Mouse (Mus musculus) cerebellum, adult 2 months (tissue): ENCODE results near the gene Dpf1. TPM values are rescaled to one million over a fixed set of nuclear protein-coding genes. Genes with fewer than 3 reads are reported as not detected.

Experiments used
- DNase-seq, 2 experiments: peaks; one replicate each; pipeline ENCODE4 v3.0.0; 2021
- H3K27ac ChIP-seq: fragments of 200-500 bp; 2 replicates; pipeline ENCODE4 v1.5.1; 2012; ENCODE audit warnings: low read length, control low read depth, inconsistent platforms; ENCODE audit not compliant: insufficient read depth
- H3K27me3 ChIP-seq: fragments of 200-500 bp; 2 replicates; pipeline ENCODE4 v1.6.1; 2012; ENCODE audit warnings: inconsistent platforms, mild to moderate bottlenecking, low read length, moderate library complexity; ENCODE audit not compliant: control insufficient read depth, insufficient read depth
- H3K4me1 ChIP-seq: fragments of 200-500 bp; 2 replicates; pipeline ENCODE4 v1.6.1; 2011; ENCODE audit warnings: low read length; ENCODE audit not compliant: control insufficient read depth, insufficient read depth
- H3K4me3 ChIP-seq: fragments of 200-500 bp; replicated peaks from 2 replicates; pipeline ENCODE3; 2011; ENCODE audit warnings: mild to moderate bottlenecking, low read depth, low read length, control low read depth; ENCODE audit not compliant: insufficient read depth
- CTCF ChIP-seq: fragments of 200-500 bp; IDR thresholded peaks from 2 replicates; pipeline ENCODE4 v1.5.1; 2011; ENCODE audit warnings: low read depth, mild to moderate bottlenecking, control low read depth, low read length, moderate library complexity, borderline replicate concordance; ENCODE audit not compliant: insufficient read depth
- POLR2A ChIP-seq: fragments of 200-500 bp; IDR thresholded peaks from 2 replicates; pipeline ENCODE4 v1.6.1; 2011; ENCODE audit warnings: low read length, control low read depth, borderline replicate concordance; ENCODE audit not compliant: insufficient read depth
- WGBS: fragments of 180-500 bp; shearing (Covaris S2); methylation state at CpG from one replicate; pipeline ENCODE4 v1.1.7; 2018; 5-methylcytosine and 5-hydroxymethylcytosine counted together
- polyA plus RNA-seq: library from polyadenylated mRNA; depleted of rRNA; stranded (reverse); fragments of >200 nt; gene quantifications from 2 replicates; pipeline ENCODE4 v1.2.3, GENCODE M21; 2012

Dpf1 gene
- polyA plus RNA-seq, 1 experiment: 28.3 TPM

DNA sequence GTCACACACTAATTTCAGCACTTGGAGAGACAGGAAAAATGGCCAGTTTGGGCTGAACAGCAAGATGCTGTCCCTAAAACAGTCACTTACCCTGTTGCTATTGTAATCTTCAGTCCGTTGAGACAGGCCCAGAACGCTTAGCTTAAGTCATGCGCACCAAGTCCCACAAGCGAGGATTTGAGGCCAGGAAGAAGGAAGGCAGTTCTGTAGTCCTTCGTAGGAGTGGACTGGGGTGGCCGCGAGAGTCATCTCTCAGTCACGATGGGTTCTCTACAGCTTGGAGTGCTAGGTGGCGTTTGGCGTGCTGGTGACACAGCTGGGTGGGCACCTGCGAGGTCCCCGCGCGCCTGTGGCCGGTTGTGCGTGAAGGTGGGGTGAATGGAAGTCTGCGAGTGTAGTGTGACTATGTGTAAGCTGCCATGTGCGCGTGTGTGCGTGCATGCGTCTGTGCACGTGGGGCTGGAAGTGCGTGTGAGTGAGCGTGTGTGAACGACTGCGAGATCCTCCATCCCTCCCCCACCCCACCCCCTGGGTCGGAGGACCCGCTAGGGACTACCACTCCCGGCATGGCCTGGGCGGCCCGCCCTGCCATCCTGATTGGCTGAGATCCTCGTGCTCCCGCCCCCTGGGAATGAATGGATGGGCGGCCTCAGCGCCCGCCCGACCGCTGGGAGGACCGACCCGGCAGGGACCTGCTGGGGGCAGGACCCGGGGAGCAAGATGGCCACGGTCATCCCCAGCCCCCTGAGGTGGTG lies 3.8 kb downstream of the Dpf1 start:
- under 1% methylated on average over 42 of the region's 42 CpGs for whole genome bisulfite sequencing
- peak overlapping the region; percentile 63 for H3K4me3 ChIP-seq
- peak; percentile 96 to 97 for DNase-seq
- peaks cover 14% of the 10 kb centered on the region; the same call in 1 of the 2 replicates for H3K4me1 ChIP-seq
- TF ChIP-seq CTCF: no peak
- no peak for TF ChIP-seq POLR2A
- no peaks in the 10 kb centered on the region for H3K27me3 ChIP-seq
- H3K27ac ChIP-seq: no peak overlapping the region

DNA sequence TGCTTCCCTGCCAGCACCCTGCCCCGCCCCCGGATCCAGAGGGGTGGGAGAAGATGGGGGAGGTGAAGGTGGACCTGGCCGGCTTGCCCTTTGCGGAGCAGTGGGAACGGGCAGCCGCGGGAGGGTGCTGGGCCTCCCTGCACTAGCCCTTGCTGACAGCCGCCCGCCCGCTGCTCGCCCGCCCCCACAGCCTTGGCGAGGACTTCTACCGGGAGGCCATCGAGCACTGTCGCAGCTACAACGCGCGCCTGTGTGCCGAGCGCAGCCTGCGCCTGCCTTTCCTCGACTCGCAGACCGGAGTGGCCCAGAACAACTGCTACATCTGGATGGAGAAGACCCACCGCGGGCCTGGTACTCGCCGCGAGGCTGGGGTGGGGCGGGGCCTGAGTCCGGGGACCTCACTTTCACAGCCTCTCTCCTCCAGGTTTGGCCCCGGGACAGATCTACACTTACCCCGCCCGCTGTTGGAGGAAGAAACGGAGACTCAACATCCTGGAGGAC lies 5.5 kb downstream of the Dpf1 start:
- Histone ChIP-seq H3K27me3 (no peaks in the 10 kb centered on the region), H3K4me1 (peaks cover 25% of the 10 kb centered on the region), H3K4me3 (peak overlapping the region; percentile 55), H3K27ac (no peak overlapping the region)
- DNase-seq: peak; percentile 72
- under 1% methylated on average over 36 of the region's 36 CpGs for WGBS
- TF ChIP-seq POLR2A (no peak), CTCF (no peak)

DNA sequence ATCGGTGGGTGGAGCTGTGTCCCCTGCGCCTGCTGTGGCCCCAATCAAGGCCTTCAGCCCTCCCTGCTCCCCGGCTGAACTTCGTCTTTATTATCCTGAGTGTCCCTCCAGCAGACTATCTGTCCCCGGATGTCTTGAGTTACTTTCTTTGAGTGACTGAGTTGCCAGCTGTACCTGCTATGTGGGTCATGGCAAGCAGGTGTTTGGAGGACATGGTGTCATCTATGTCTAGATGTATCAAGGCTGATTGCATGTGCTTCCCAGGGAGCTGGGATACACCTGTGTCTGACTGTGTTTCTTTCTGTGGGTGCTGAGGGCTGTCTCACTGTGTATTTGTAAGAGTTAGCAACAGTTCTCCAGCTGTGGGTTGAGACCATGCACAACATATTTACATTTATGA lies 6.0 kb downstream of the Dpf1 start:
- no peaks in the 10 kb centered on the region for H3K27me3 ChIP-seq
- WGBS: 12% methylated on average over 5 of the region's 5 CpGs
- TF ChIP-seq POLR2A: no peak
- TF ChIP-seq CTCF: no peak
- H3K27ac ChIP-seq: no peak overlapping the region
- H3K4me3 ChIP-seq: peak overlapping the region; percentile 55
- DNase-seq: no peak
- peaks cover 30% of the 10 kb centered on the region for H3K4me1 ChIP-seq

DNA sequence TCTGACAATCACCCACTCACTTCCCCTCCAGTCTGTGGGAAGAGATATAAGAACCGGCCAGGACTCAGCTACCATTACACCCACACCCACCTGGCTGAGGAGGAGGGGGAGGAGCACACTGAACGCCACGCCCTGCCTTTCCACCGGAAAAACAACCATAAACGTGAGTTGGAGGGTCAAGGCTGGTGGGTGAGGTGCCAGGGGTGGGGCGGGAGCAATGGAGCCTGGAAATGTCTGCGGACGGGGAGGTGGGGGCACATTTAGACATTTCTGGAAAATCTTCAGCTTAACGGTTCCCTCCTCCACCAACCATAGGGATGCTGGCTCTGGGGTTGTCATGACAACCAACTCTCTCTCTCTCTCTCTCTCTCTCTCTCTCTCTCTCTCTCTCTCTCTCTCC lies 9.3 kb downstream of the Dpf1 start:
- no peak for TF ChIP-seq POLR2A
- TF ChIP-seq CTCF: no peak
- 49% methylated on average over 9 of the region's 9 CpGs for WGBS
- no peak overlapping the region for H3K27ac ChIP-seq
- no peak overlapping the region for H3K4me3 ChIP-seq
- no peak for DNase-seq
- peaks cover 36% of the 10 kb centered on the region for H3K4me1 ChIP-seq
- H3K27me3 ChIP-seq: no peaks in the 10 kb centered on the region

DNA sequence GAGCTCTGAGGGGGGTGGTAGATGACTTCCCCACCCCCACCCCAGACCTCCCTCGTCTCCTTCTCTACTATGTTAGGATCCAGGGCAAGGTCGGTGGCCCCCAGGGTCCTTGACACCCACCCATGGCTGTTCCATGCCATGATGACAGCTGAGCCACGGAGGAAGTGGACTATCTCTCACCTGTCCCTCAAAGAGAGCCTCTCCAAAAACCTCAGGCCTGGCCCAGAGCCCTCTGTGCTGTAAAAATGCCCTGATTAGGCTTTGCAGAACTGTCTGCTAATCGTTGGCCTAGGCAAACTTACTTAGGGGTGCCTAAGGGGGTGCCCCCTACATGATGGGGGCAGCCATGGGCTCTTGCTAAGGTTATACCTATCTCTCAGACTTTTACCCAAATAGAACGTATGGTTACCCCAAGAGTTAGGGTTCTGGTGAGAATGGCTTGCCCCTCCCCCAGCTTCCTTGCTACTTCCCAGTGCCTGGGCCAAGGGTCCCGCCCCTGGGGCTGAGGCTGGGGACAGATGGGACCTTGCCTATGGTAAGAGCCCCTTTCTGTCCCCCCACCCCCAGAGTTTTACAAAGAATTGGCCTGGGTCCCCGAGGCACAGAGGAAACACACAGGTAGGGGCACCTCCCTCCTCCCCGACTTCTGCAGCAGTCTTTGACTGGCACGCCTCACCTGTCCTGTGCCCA lies 10.0 kb downstream of the Dpf1 start:
- TF ChIP-seq POLR2A (no peak), CTCF (no peak)
- Histone ChIP-seq H3K4me1 (peaks cover 42% of the 10 kb centered on the region), H3K4me3 (no peak overlapping the region), H3K27ac (no peak overlapping the region), H3K27me3 (no peaks in the 10 kb centered on the region)
- 36% methylated on average over 9 of the region's 9 CpGs for WGBS
- no peak for DNase-seq

DNA sequence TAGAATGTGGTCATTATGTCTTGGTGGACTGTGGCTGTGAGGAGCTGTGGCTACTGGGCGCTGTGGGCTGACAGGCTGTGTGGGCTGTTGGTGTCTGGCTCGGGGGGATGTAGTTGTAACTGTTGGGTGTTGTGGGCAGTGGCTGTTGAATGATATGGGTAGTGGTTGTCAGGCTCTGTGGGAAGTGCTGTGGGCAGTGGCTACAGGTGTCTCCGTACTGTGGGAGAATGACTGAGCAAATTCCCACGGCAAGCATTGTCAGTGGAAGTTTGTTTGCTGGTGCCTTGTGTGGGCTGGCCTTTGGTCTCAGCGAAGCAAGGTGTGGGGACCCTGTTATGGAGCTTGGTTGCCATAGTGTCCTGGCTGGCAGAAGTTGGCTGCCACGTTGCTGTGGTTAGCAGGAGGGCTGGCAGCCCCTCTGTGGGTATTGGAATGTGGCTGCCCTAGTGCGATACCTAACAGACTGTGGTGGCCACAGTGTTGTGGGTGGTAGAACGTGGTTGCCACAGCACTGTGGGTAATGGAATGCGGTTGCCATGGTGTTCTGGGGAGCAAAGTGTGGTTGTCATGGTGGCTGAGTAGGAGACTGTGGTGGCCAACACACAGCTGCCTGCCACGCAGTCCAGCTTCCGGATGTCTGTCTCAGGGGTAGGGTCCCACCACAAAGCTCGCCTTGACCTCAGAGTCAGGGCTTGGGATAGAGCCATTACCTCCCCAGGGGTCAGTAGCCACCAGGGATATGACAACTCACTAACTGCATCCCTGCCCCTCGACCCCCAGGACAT lies 11.3 kb downstream of the Dpf1 start:
- peaks cover 41% of the 10 kb centered on the region for H3K4me1 ChIP-seq
- WGBS: 63% methylated on average over 13 of the region's 13 CpGs
- no peak overlapping the region for H3K4me3 ChIP-seq
- no peak for TF ChIP-seq CTCF
- no peak for TF ChIP-seq POLR2A
- no peak for DNase-seq
- no peaks in the 10 kb centered on the region for H3K27me3 ChIP-seq
- H3K27ac ChIP-seq: no peak overlapping the region

DNA sequence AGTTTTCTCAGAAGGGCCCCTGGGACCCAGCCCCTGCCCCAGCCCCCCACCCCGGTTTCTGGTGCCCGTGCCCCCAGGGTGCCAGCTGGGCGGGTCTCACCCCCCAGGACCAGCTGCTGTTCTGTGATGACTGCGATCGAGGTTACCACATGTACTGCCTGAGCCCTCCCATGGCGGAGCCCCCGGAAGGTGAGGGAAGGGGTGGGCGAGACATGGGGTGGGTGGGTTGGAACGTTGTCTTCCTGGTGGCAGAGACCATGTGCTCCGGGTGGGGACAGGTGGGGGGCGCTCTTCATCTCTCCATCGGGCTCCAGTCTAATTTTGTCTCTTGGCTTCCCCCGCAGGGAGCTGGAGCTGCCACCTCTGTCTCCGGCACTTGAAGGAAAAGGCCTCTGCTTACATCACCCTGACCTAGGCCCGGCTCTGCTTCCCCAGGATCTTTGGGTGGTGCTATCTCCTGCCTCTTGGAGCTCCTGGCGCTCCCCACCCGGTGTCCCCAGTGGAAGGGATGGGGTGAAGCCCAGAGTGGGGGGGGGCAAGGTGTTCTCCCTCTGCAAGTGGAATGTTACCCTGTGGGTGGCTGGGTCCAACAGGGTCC lies 12.5 kb downstream of the Dpf1 start:
- Histone ChIP-seq H3K27ac (no peak overlapping the region), H3K4me3 (no peak overlapping the region), H3K4me1 (peaks cover 41% of the 10 kb centered on the region), H3K27me3 (no peaks in the 10 kb centered on the region)
- WGBS: 53% methylated on average over 17 of the region's 17 CpGs
- TF ChIP-seq POLR2A (no peak), CTCF (no peak)
- DNase-seq: no peak
